Mouse (Mus musculus) intestine, postnatal 0 days (tissue): ENCODE measurements around the gene Nfkbie. TPM values are rescaled to one million over a fixed set of nuclear protein-coding genes. Genes with fewer than 3 reads are reported as not detected.

Source experiments
- ATAC-seq: fragments of 200-750 bp; cut with Nextera tagmentation; 2 replicates; pipeline ENCODE4 v1.8.0; 2017; ENCODE audit warnings: mild to moderate bottlenecking, moderate TSS enrichment, moderate library complexity
- H3K27ac ChIP-seq: fragments of 300-500 bp; sonication (generic); 2 replicates; pipeline ENCODE4 v1.5.1; 2014; ENCODE audit warnings: mild to moderate bottlenecking, low read depth, low read length, moderate library complexity
- H3K27me3 ChIP-seq: fragments of 300-500 bp; sonication (generic); replicated peaks from 2 replicates; pipeline ENCODE4 v1.6.1; 2014; ENCODE audit warnings: low read length, mixed read lengths; ENCODE audit not compliant: control insufficient read depth, insufficient read depth
- H3K36me3 ChIP-seq: fragments of 300-500 bp; sonication (generic); 2 replicates; pipeline ENCODE4 v1.6.1; 2014; ENCODE audit warnings: mild to moderate bottlenecking, moderate library complexity; ENCODE audit not compliant: control insufficient read depth, insufficient read depth
- H3K4me1 ChIP-seq: fragments of 300-500 bp; sonication (generic); replicated peaks from 2 replicates; pipeline ENCODE4 v1.6.1; 2014; ENCODE audit warnings: antibody characterized with exemption, low read length, mixed read lengths; ENCODE audit not compliant: control insufficient read depth, insufficient read depth
- H3K4me2 ChIP-seq: fragments of 300-500 bp; sonication (generic); replicated peaks from 2 replicates; pipeline ENCODE4 v1.6.1; 2014; ENCODE audit warnings: low read depth, mild to moderate bottlenecking, moderate library complexity
- H3K4me3 ChIP-seq: fragments of 300-500 bp; sonication (generic); 2 replicates; pipeline ENCODE4 v1.5.1; 2014; ENCODE audit warnings: low read depth, low read length
- H3K9ac ChIP-seq: fragments of 300-500 bp; sonication (generic); 2 replicates; pipeline ENCODE4 v1.6.1; 2014; ENCODE audit warnings: mild to moderate bottlenecking, low read depth, low read length
- H3K9me3 ChIP-seq: fragments of 300-500 bp; sonication (generic); 2 replicates; pipeline ENCODE4 v1.6.1; 2016; ENCODE audit warnings: mixed run types; ENCODE audit not compliant: control insufficient read depth
- CTCF ChIP-seq: sonication (generic); IDR thresholded peaks from 2 replicates; pipeline ENCODE4 v1.5.1; 2016; ENCODE audit warnings: low read depth, mild to moderate bottlenecking, control low read depth, antibody characterized with exemption, moderate library complexity
- WGBS: fragments of 180-500 bp; shearing (Covaris S2); extraction: QIAGEN DNeasy Blood & Tissue Kit; methylation state at CpG from one replicate; pipeline ENCODE4 v1.1.7; 2014; 5-methylcytosine and 5-hydroxymethylcytosine counted together
- polyA plus RNA-seq: library from polyadenylated mRNA; unstranded; fragments of >200 nt; fragmentation: Nextera tagmentation; extraction: Ambion mirVana; gene quantifications from 2 replicates; pipeline ENCODE4 v1.2.1, GENCODE M21; 2015

Nfkbie gene
- polyA plus RNA-seq, 1 experiment from 2014 or later = 4.0 TPM

GRCm38 (mm10) chr17:45612008-45612407 lies 56.5 kb downstream of the Nfkbie start:
- H3K27ac ChIP-seq = no peak overlapping the region
- no peak overlapping the region for H3K4me2 ChIP-seq
- no peak for ATAC-seq
- no peaks in the 10 kb centered on the region for H3K4me1 ChIP-seq
- WGBS = 71% methylated on average over 8 of the region's 8 CpGs
- H3K9me3 ChIP-seq = no peaks in the 10 kb centered on the region
- TF ChIP-seq CTCF = no peak
- H3K9ac ChIP-seq = no peak overlapping the region
- H3K36me3 ChIP-seq = no peaks in the 10 kb centered on the region
- no peak overlapping the region for H3K4me3 ChIP-seq
- no peaks in the 10 kb centered on the region for H3K27me3 ChIP-seq

Other genes starting within 250 kb of the Nfkbie start
- gene Cdc5l, start 122.0 kb upstream of the Nfkbie start, polyA plus RNA-seq = 31.3 and 33.1 TPM in 2 replicates
- gene Spats1, start 80.3 kb upstream of the Nfkbie start, polyA plus RNA-seq = 0.22 and 0.25 TPM in 2 replicates
- 3.6 and 4.0 TPM in 2 replicates for gene Aars2, start 48.9 kb upstream of the Nfkbie start, polyA plus RNA-seq
- gene Tcte1, start 32.3 kb upstream of the Nfkbie start, polyA plus RNA-seq = not detected in 2 replicates
- gene Tmem151b, start 6.0 kb upstream of the Nfkbie start, polyA plus RNA-seq = 0.68 TPM in 2 replicates
- gene Slc35b2, start 8.2 kb downstream of the Nfkbie start, polyA plus RNA-seq = 77.7 and 79.5 TPM in 2 replicates
- 483 and 505 TPM in 2 replicates for gene Hsp90ab1, start 17.6 kb downstream of the Nfkbie start, polyA plus RNA-seq
- gene Slc29a1, start 43.9 kb downstream of the Nfkbie start, polyA plus RNA-seq = 37.8 and 38.4 TPM in 2 replicates
- gene Mymx, start 46.4 kb downstream of the Nfkbie start, polyA plus RNA-seq = 0.34 and 0.38 TPM in 2 replicates
- not detected in 2 replicates for gene Capn11, start 103.6 kb downstream of the Nfkbie start, polyA plus RNA-seq
- 120 and 127 TPM in 2 replicates for gene Mrpl14, start 130.6 kb downstream of the Nfkbie start, polyA plus RNA-seq
- 22.6 and 24.7 TPM in 2 replicates for gene Tmem63b, start 131.2 kb downstream of the Nfkbie start, polyA plus RNA-seq
- gene 1600014C23Rik, start 178.1 kb downstream of the Nfkbie start, polyA plus RNA-seq = not detected in 2 replicates